Mouse (Mus musculus) forebrain, embryonic 11.5 days (tissue): ENCODE measurements at regions not wholly inside any gene's neighbourhood (a gene's known extent, or its start where the extent isn't known, plus 50 kb on each side); places are given as distances from the start of the nearest gene placed in this dataset.

Experiments used
- ATAC-seq: fragments of 200-750 bp; cut with Nextera tagmentation; replicated peaks from 2 replicates; pipeline ENCODE4 v1.8.0; 2017; ENCODE audit warnings: moderate TSS enrichment; ENCODE audit not compliant: low FRiP score
- DNase-seq: peaks from one replicate; pipeline ENCODE4 v3.0.0-alpha.2; 2017; ENCODE audit warnings: low spot score
- H3K27ac ChIP-seq: fragments of 300-500 bp; sonication (generic); 2 replicates; pipeline ENCODE4 v1.5.1; 2014; ENCODE audit warnings: low read depth, low read length
- H3K27me3 ChIP-seq: fragments of 300-500 bp; sonication (generic); 2 replicates; pipeline ENCODE4 v1.6.1; 2014; ENCODE audit warnings: mild to moderate bottlenecking, low read length, mixed read lengths; ENCODE audit not compliant: control insufficient read depth, insufficient read depth
- H3K36me3 ChIP-seq: fragments of 300-500 bp; sonication (generic); 2 replicates; pipeline ENCODE4 v1.6.1; 2014; ENCODE audit warnings: mild to moderate bottlenecking, low read length, moderate library complexity, mixed read lengths; ENCODE audit not compliant: control insufficient read depth, insufficient read depth
- H3K4me1 ChIP-seq: fragments of 300-500 bp; sonication (generic); replicated peaks from 2 replicates; pipeline ENCODE4 v1.6.1; 2014; ENCODE audit warnings: low read length, mixed read lengths; ENCODE audit not compliant: control insufficient read depth, insufficient read depth
- H3K4me2 ChIP-seq: fragments of 300-500 bp; sonication (generic); 2 replicates; pipeline ENCODE4 v1.6.1; 2014; ENCODE audit warnings: low read depth, mild to moderate bottlenecking, low read length, moderate library complexity, mixed read lengths; ENCODE audit not compliant: severe bottlenecking
- H3K4me3 ChIP-seq: fragments of 300-500 bp; sonication (generic); 2 replicates; pipeline ENCODE4 v1.5.1; 2014; ENCODE audit warnings: low read depth, low read length
- H3K9ac ChIP-seq: fragments of 300-500 bp; sonication (generic); 2 replicates; pipeline ENCODE4 v1.6.1; 2014; ENCODE audit warnings: low read length
- H3K9me3 ChIP-seq: fragments of 300-500 bp; sonication (generic); 2 replicates; pipeline ENCODE4 v1.6.1; 2016; ENCODE audit warnings: low read length, mixed read lengths; ENCODE audit not compliant: control insufficient read depth
- WGBS: fragments of 180-500 bp; shearing (Covaris S2); extraction: QIAGEN DNeasy Blood & Tissue Kit; methylation state at CpG from one replicate; pipeline ENCODE4 v1.1.7; 2014; 5-methylcytosine and 5-hydroxymethylcytosine counted together

GRCm38 (mm10) chr1:153988297-153988696 lies 88.3 kb upstream of the Teddm2 start:
- Histone ChIP-seq H3K36me3 (no peaks in the 10 kb centered on the region), H3K9ac (no peak overlapping the region), H3K4me3 (no peak overlapping the region), H3K4me1 (no peaks in the 10 kb centered on the region), H3K4me2 (no peak overlapping the region), H3K27ac (no peak overlapping the region), H3K9me3 (no peaks in the 10 kb centered on the region), H3K27me3 (no peaks in the 10 kb centered on the region)
- 88% methylated on average over 2 of the region's 2 CpGs for WGBS
- DNase-seq (no peak), ATAC-seq (no peak)

DNA sequence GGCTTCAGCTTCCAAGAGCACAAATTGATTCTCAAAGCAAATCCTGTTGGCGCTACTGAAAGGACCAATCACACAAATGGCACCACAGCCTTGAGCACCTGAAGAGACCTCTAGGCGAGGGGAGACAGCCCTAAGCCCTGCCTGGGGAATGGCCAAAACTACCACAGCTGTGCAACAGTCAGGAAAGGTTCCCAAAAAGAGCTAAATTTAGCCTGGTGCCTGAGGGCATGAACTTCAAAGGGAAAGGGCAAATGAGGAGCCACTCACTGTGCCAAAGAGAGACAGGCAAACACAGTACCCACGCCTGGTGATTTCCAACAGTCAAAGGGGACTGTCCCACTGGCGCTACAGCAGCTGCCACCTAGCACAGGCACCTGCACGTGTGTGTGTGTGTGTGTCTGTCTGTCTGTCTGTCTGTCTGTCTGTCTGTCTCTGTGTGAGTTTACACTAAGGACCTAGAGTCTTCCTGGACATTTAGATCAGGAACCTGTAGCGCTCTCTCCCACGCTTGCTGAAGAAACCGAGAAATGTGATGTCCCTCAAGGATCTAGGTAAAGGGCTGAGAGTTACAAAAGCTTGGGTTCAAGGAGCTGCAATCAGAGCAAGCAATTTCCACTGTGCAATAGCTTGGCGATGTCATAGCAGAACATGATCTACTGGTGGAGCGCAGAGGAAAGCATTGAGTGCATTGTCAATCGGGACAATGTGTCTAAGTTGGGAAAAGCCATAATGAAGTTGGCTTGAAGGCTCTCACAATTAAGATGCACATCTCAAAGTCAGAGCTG lies 90.8 kb upstream of the Teddm2 start:
- 84% methylated on average over 11 of the region's 11 CpGs for WGBS
- ATAC-seq (no peak), DNase-seq (no peak)
- Histone ChIP-seq H3K4me1 (no peaks in the 10 kb centered on the region), H3K9ac (no peak overlapping the region), H3K27me3 (no peaks in the 10 kb centered on the region), H3K4me3 (no peak overlapping the region), H3K4me2 (no peak overlapping the region), H3K27ac (no peak overlapping the region), H3K9me3 (peaks cover 2% of the 10 kb centered on the region; the same call in 1 of the 2 replicates), H3K36me3 (no peaks in the 10 kb centered on the region)

- Histone ChIP-seq H3K4me2 (no peak overlapping the region), H3K36me3 (no peaks in the 10 kb centered on the region), H3K9me3 (peaks cover 2% of the 10 kb centered on the region; the same call in 1 of the 2 replicates), H3K4me1 (no peaks in the 10 kb centered on the region), H3K4me3 (no peak overlapping the region), H3K27me3 (no peaks in the 10 kb centered on the region), H3K27ac (no peak overlapping the region), H3K9ac (no peak overlapping the region)
- WGBS: 70% methylated on average over 3 of the region's 3 CpGs
- ATAC-seq (no peak), DNase-seq (no peak)
These were observed 92.4 kb upstream of the Teddm2 start for GRCm38 (mm10) chr1:153992466-153992865.

DNA sequence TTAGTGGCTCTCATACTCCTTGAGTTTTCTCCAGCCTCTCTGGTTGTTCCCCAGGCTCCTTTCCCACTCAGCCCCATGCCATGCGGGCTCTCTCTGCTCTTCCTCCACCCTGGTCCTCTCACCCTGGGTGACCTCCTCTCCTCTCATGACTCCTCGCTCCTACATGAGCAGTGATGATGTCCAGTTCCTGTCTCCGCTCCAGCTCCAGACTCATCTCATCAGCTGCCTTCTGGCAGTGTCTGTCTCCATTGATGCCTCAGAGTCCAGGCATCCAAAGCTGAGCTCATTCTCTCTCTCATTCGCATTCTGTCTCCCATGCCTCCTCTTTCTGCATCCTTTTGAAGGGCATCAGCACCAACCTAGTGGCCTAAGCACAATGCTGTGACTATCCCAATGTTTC lies 94.8 kb upstream of the Teddm2 start:
- Histone ChIP-seq H3K4me1 (no peaks in the 10 kb centered on the region), H3K27ac (no peak overlapping the region), H3K4me2 (no peak overlapping the region), H3K36me3 (no peaks in the 10 kb centered on the region), H3K9ac (no peak overlapping the region), H3K27me3 (no peaks in the 10 kb centered on the region), H3K4me3 (no peak overlapping the region), H3K9me3 (peaks cover 2% of the 10 kb centered on the region; the same call in 1 of the 2 replicates)
- DNase-seq: no peak
- WGBS: 95% methylated on average over 4 of the region's 4 CpGs
- no peak for ATAC-seq

DNA sequence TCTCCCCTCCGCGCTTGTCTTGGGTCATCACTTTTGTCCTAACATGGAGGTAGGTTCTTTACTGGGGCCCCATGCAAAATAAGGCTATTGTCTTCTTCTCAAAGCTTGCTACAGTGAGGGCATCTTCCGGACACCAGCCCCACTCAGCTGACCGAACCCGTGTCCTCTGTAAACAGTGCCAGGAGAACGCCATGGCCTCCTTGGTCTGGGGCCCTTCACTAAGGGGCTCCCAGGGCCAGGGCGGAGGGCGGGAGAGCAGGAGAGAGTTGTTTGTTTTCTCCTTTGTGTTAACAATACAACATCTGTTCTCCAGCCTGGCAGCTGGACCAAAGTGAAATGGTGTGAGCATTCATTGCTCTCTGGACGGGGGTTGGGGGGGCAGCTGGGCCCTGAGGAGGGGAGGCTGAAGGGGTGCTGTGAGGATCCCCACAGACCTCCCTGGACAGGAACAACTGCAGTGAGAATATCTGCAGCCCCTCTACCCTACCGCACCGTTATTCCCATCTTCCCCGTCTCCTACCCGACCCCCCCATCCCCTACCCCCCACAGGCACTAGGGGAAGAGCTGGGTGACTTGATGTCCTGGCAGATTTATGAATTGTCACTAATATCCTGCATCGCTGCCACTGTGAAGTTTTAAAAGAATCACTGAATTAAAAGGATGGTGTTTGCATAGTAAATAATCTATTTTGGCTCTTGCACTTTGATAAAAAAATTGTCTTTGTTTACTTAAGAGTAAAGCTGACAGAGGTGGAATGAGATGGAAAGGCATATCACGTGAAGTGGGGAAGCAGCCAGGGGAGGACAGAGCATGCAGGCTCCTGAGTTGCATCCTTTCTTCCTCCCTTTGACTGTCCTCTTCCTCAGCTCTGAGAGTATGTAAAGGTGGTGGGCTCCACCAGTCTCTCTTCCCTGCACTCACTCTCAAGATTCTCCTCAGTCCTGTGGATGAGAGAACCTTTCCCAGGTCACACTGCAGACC lies 97.5 kb upstream of the Teddm2 start:
- ATAC-seq: no peak
- no peaks in the 10 kb centered on the region for H3K36me3 ChIP-seq
- no peak for DNase-seq
- no peak overlapping the region for H3K27ac ChIP-seq
- peaks cover 2% of the 10 kb centered on the region; the same call in 1 of the 2 replicates for H3K9me3 ChIP-seq
- no peaks in the 10 kb centered on the region for H3K4me1 ChIP-seq
- H3K4me2 ChIP-seq: no peak overlapping the region
- no peak overlapping the region for H3K9ac ChIP-seq
- H3K27me3 ChIP-seq: no peaks in the 10 kb centered on the region
- H3K4me3 ChIP-seq: no peak overlapping the region
- 81% methylated on average over 15 of the region's 15 CpGs for WGBS

DNA sequence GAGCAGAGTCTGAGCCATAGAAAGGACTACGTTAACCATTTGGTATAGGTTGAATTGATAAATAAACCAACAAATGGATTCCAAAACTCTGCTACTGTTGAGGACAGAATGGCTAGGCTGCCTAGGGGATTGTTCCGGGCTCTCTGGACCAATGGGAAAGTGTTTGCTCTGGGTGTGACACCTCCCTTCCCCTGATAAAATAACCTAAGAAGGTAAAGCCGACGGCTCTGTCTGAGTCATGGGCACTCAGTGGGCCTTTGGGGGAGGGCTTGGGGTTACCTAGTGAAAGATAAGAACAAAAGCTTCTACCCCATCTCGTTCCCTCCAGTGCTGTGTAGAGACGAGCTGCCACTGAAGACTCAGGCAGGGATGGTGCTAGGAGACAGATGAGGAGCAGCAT lies 99.7 kb upstream of the Teddm2 start:
- Histone ChIP-seq H3K27ac (no peak overlapping the region), H3K9ac (no peak overlapping the region), H3K27me3 (no peaks in the 10 kb centered on the region), H3K36me3 (no peaks in the 10 kb centered on the region), H3K4me3 (no peak overlapping the region), H3K4me2 (no peak overlapping the region), H3K4me1 (no peaks in the 10 kb centered on the region), H3K9me3 (no peaks in the 10 kb centered on the region)
- WGBS: 78% methylated on average over 6 of the region's 6 CpGs
- peak; percentile 4 for DNase-seq
- no peak for ATAC-seq

DNA sequence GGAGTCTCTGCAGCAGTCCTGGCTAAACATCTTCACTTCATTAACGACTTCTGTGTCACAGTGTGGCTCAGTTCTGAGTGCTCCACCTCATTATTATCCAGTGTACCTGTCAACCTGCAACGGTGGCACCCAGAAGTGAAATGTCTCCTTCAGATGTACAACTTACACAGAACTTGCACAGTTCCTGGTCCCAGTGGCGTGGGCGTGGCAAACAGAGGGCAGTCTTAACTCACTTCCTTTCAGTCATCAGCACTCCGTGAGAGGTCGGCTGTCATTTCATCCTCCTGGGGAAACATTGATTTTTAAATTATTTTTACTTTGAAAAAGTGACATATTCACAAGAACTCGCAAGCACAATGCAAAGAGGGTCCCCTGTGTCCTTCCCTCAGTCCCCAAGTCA lies 103.6 kb upstream of the Teddm2 start:
- no peaks in the 10 kb centered on the region for H3K9me3 ChIP-seq
- H3K36me3 ChIP-seq: no peaks in the 10 kb centered on the region
- H3K4me1 ChIP-seq: no peaks in the 10 kb centered on the region
- H3K4me2 ChIP-seq: no peak overlapping the region
- no peak overlapping the region for H3K9ac ChIP-seq
- peak; percentile 28 for DNase-seq
- WGBS: 86% methylated on average over 7 of the region's 7 CpGs
- no peaks in the 10 kb centered on the region for H3K27me3 ChIP-seq
- no peak for ATAC-seq
- H3K27ac ChIP-seq: no peak overlapping the region
- no peak overlapping the region for H3K4me3 ChIP-seq

DNA sequence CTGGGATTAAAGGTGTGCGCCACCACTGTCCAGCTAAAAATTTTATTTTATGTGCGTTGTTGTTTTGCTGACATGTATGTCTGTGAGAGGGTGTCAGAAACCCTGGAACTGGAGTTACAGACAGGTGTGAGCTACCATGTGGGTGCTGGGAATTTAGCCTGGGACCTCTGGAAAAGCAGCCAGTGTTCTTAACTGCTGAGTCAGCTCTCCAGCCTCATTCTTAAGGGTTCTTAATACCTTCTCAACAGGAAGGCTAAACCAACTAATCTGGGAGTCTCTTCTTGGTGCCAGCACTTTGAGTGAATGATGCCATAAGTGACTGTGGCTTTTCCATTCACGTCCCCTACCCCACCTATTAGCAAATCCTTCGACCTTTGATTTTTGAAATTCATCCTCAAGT lies 104.6 kb upstream of the Teddm2 start:
- no peaks in the 10 kb centered on the region for H3K36me3 ChIP-seq
- no peak overlapping the region for H3K4me3 ChIP-seq
- H3K27me3 ChIP-seq: no peaks in the 10 kb centered on the region
- DNase-seq (peak; percentile 14), ATAC-seq (no peak)
- H3K9ac ChIP-seq: no peak overlapping the region
- H3K27ac ChIP-seq: no peak overlapping the region
- no peak overlapping the region for H3K4me2 ChIP-seq
- H3K9me3 ChIP-seq: no peaks in the 10 kb centered on the region
- H3K4me1 ChIP-seq: no peaks in the 10 kb centered on the region
- WGBS: 90% methylated on average over 4 of the region's 4 CpGs
